ENCODE assay signal across 8 mouse cellular contexts in genomic region chr1:52302557-52302956, GRCm38 (mm10).
DNase-seq lines count a peak whose midpoint lies in the region; ATAC-seq lines count a peak whose summit lies in the region.

No protein-coding gene starts in this region.

- H3K4me1 ChIP-seq in hindbrain, embryonic 10.5 days (replicated peaks), result peaks cover 10% of the 10 kb centered on the region; the same call in 1 of the 2 replicates
- no peaks in the 10 kb centered on the region for H3K4me1 ChIP-seq in hindbrain, embryonic 16.5 days (ENCODE audit: control insufficient read depth, insufficient read depth, low read depth, low read length)
- H3K4me1 ChIP-seq in intestine, embryonic 16.5 days (ENCODE audit: control insufficient read depth, insufficient read depth, low read length), result no peaks in the 10 kb centered on the region

- no peak overlapping the region for H3K9ac ChIP-seq in hindbrain, embryonic 16.5 days (ENCODE audit: low read depth, low read length)
- H3K9ac ChIP-seq in intestine, embryonic 16.5 days (ENCODE audit: low read depth, low read length), result no peak overlapping the region

- intact Hi-C loops in left cerebral cortex, postnatal 10 days (cut with DNase I), result loop anchor here (5.0 to 10.0 kb wide), 5 partner anchors 155 to 732 kb away; no protein-coding TSS in a partner anchor

- no peaks in the 10 kb centered on the region for H3K9me3 ChIP-seq in hindbrain, embryonic 10.5 days
- H3K9me3 ChIP-seq in hindbrain, embryonic 16.5 days (ENCODE audit: control insufficient read depth, low read length), result no peaks in the 10 kb centered on the region
- H3K9me3 ChIP-seq in intestine, embryonic 16.5 days (ENCODE audit: control insufficient read depth, low read length), result no peaks in the 10 kb centered on the region

- no peak overlapping the region for H3K27ac ChIP-seq in hindbrain, embryonic 10.5 days
- H3K27ac ChIP-seq in hindbrain, embryonic 16.5 days (ENCODE audit: low read depth, low read length), result no peak overlapping the region
- H3K27ac ChIP-seq in intestine, embryonic 16.5 days (ENCODE audit: low read length), result no peak overlapping the region

- no peak for ATAC-seq in hindbrain, embryonic 16.5 days
- peak; percentile 88 for ATAC-seq in cerebellum, adult (ENCODE audit: insufficient number of reproducible peaks, low FRiP score, low TSS enrichment)
- ATAC-seq in intestine, embryonic 16.5 days, result 0 out of 2 replicates have a peak, but pooled peaks have one; percentile 48
- peak; percentile 72 for ATAC-seq in monocyte, adult 5-6 weeks (replicated peaks; ENCODE audit: insufficient number of reproducible peaks, low FRiP score, low TSS enrichment, poor library complexity, severe bottlenecking)

- WGBS in hindbrain, embryonic 10.5 days, result 9% methylated on average over 6 of the region's 6 CpGs
- WGBS in hindbrain, embryonic 16.5 days, result 7% methylated on average over 6 of the region's 6 CpGs
- 11% methylated on average over 6 of the region's 6 CpGs for WGBS in intestine, embryonic 16.5 days

- H3K27me3 ChIP-seq in hindbrain, embryonic 10.5 days (ENCODE audit: insufficient read depth, poor library complexity, severe bottlenecking), result no peaks in the 10 kb centered on the region
- H3K27me3 ChIP-seq in hindbrain, embryonic 16.5 days (replicated peaks; ENCODE audit: control insufficient read depth, insufficient read depth, low read length), result no peaks in the 10 kb centered on the region
- no peaks in the 10 kb centered on the region for H3K27me3 ChIP-seq in intestine, embryonic 16.5 days (replicated peaks; ENCODE audit: control insufficient read depth, insufficient read depth, low read length)

- no peaks in the 10 kb centered on the region for H3K36me3 ChIP-seq in hindbrain, embryonic 10.5 days
- H3K36me3 ChIP-seq in hindbrain, embryonic 16.5 days (ENCODE audit: control insufficient read depth, insufficient read depth, low read length), result no peaks in the 10 kb centered on the region
- H3K36me3 ChIP-seq in intestine, embryonic 16.5 days (ENCODE audit: control insufficient read depth, insufficient read depth, low read length), result no peaks in the 10 kb centered on the region

- H3K4me2 ChIP-seq in hindbrain, embryonic 16.5 days (ENCODE audit: low read length), result no peak overlapping the region
- H3K4me2 ChIP-seq in intestine, embryonic 16.5 days (ENCODE audit: low read depth, low read length), result no peak overlapping the region

- H3K4me3 ChIP-seq in hindbrain, embryonic 10.5 days, result no peak overlapping the region
- H3K4me3 ChIP-seq in hindbrain, embryonic 16.5 days (ENCODE audit: low read length), result no peak overlapping the region
- no peak overlapping the region for H3K4me3 ChIP-seq in intestine, embryonic 16.5 days (ENCODE audit: low read length)

- DNase-seq in hindbrain, embryonic 10.5 days (ENCODE audit: low spot score), result peak; percentile 73
- DNase-seq in frontal cortex, adult 2 months (ENCODE audit: extremely low spot score in 1 of 2, low spot score in 1 of 2), result peak; percentile 44 to 91
- peak; percentile 60 to 72 for DNase-seq in left cerebral cortex, postnatal 10 days (ENCODE audit: extremely low spot score in 1 of 2, low spot score in 2 of 2)
- DNase-seq in spleen, postnatal 4 days (ENCODE audit: low spot score in 2 of 2), result peak; percentile 49 to 74
